In the genomic region with DNA sequence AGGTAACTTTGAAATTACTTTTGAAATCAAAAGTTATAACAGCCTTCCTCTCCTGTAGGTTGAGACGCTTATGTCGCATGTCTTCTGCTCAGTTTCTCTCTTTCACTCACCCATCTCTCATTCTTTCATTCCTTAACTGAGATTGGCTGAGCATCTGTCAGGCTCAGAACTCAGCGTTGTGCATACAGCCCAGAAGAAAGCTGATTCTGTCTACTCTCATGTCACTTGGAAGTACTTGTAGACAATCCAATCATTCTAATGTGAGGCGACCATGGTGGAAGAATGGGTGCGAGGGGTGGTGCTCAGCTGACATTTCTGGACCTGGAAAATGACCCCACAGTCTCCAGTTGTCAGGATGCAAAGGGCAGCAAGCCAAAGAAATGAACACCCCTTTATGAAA, we compare ENCODE assay signal across 12 mouse cellular contexts.
"Had no signal": no experiment of that assay in that cellular context is flagged by ENCODE, and none has a peak within 500 bp of the region (broad histone marks: within the 10 kb centered on the region; RNA-seq: fewer than 3 reads in every experiment).

No protein-coding gene starts in this region.

- H3K27ac ChIP-seq: kidney, postnatal 0 days; limb, embryonic 10.5 days; liver, embryonic 15.5 days; stomach, postnatal 0 days had no signal

- ATAC-seq: lung, postnatal 0 days had no signal

- H3K9ac ChIP-seq: liver, embryonic 15.5 days had no signal

- H3K4me1 ChIP-seq: limb, embryonic 10.5 days; liver, embryonic 15.5 days had no signal

- H3K36me3 ChIP-seq: limb, embryonic 10.5 days; liver, embryonic 15.5 days had no signal

- H3K27me3 ChIP-seq: liver, embryonic 15.5 days had no signal

- H3K4me2 ChIP-seq: liver, embryonic 11.5 days; liver, embryonic 15.5 days had no signal

- H3K4me3 ChIP-seq: limb, embryonic 10.5 days; liver, embryonic 15.5 days had no signal

- DNase-seq: kidney, adult 9 months; kidney, postnatal 36 days; lung, adult 2 months; lung, postnatal 36 days; right cerebral cortex, postnatal 14 days; thymus, postnatal 4 days had no signal

- H3K9me3 ChIP-seq: limb, embryonic 10.5 days; liver, embryonic 15.5 days had no signal
